Mouse (Mus musculus) central nervous system, embryonic 14 days (tissue): ENCODE results near the gene Vapb. TPM values are rescaled to one million over a fixed set of nuclear protein-coding genes. Genes with fewer than 3 reads are reported as not detected.

Experiments
- polyA plus RNA-seq: library from polyadenylated mRNA; depleted of rRNA; stranded (reverse); fragments of >200 nt; gene quantifications from 2 replicates; pipeline ENCODE4 v1.2.3, GENCODE M21; 2012; rRNA removed

Vapb gene
- polyA plus RNA-seq = 48.8 and 52.7 TPM in 2 replicates

DNA sequence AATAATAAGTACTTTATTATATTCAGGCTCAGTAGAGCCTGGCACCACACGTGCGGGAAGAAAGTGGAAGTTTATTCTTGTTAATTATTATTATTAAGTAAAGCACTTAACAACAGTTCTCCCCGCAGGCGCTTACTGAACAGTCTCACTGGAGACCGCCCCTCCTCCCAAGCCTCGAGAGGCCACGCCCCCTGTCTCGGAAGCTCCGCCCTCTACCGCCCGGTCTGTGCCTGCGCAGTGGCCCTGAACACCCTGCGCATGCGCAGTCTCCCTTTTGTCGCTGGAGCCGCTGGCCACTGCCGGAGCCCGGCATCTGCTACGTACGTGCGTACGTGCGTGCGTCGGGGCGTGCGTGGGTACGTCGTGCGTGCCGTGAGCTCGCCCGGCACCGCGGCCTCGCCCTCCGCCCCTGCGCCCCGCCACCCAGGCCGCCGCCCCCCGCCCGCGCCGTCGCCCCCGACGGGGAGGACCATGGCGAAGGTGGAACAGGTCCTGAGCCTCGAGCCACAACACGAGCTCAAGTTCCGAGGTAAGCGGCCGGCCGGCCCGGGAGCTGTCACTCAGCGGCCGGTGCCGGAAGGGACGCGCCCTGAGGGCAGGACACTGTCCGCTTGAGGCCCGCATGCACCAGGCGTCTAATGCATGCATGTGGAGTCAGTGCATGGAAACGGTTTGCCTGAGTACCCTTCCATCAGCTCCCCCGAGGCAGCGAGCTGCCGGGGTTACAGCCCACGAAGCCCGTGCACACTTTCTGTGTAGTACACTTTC is at the start of gene Vapb:
Gene Vapb, plus strand, starts transcription at position 290 of the 768 bp plus-strand sequence.

DNA sequence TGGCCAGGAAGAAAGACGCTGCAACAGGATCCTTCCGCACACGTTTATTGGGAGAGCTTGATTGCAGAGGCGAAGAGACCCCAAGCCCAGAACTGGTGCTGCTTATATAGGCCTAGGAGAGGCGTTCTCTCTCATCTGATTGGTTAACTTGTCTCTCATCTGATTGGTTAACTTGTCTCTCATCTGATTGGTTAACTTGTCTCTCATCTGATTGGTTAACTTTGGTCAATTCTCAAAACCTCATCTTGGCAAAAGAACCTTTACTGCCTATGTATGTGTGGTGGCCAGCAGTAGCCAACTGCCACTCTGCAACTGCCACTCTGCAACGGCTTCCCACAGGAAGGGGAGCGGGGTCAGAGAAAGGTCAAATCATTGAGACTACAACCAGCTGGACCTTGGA is 18.2 kb upstream of the Vapb start, which contains the start of gene 1700010B08Rik:
Gene 1700010B08Rik, plus strand, starts transcription at position 301 of the 400 bp plus-strand sequence.

Other genes starting within 250 kb of the Vapb start
- gene 1700021F07Rik, start 214.9 kb upstream of the Vapb start, polyA plus RNA-seq = not detected in 2 replicates
- gene Ankrd60, start 159.1 kb upstream of the Vapb start, polyA plus RNA-seq = not detected in 2 replicates
- 19.8 and 22.7 TPM in 2 replicates for gene Rab22a, start 77.8 kb upstream of the Vapb start, polyA plus RNA-seq
- gene 1700010B08Rik, start 18.1 kb upstream of the Vapb start, polyA plus RNA-seq = 0.08 TPM in 1 of 2 replicates, not detected in the other